26 mouse cellular contexts compared by ENCODE assay signal in genomic region chr14:91604570-91604969, GRCm38 (mm10).
"Had no signal": no experiment of that assay in that cellular context is flagged by ENCODE, and none has a peak within 500 bp of the region (broad histone marks: within the 10 kb centered on the region; RNA-seq: fewer than 3 reads in every experiment).

No protein-coding gene starts in this region.

- H3K36me3 ChIP-seq: hindbrain, embryonic 10.5 days; hindbrain, embryonic 12.5 days; intestine, embryonic 15.5 days; limb, embryonic 10.5 days; limb, embryonic 12.5 days; liver, embryonic 13.5 days; liver, embryonic 15.5 days had no signal

- H3K9ac ChIP-seq: hindbrain, embryonic 12.5 days; hindbrain, embryonic 14.5 days; intestine, embryonic 15.5 days; limb, embryonic 12.5 days; liver, embryonic 13.5 days; liver, embryonic 15.5 days; liver, postnatal 0 days had no signal

- H3K27ac ChIP-seq: gastrocnemius, adult 2 months; hindbrain, embryonic 10.5 days; hindbrain, embryonic 12.5 days; hindbrain, embryonic 14.5 days; intestine, embryonic 15.5 days; layer of hippocampus, adult 2 months; left cerebral cortex, adult 2 months; limb, embryonic 10.5 days; limb, embryonic 12.5 days; liver, embryonic 13.5 days; liver, embryonic 15.5 days had no signal

- H3K4me2 ChIP-seq: hindbrain, embryonic 12.5 days; hindbrain, embryonic 14.5 days; intestine, embryonic 15.5 days; limb, embryonic 12.5 days; liver, embryonic 11.5 days; liver, embryonic 13.5 days; liver, embryonic 15.5 days had no signal

- H3K4me1 ChIP-seq: hindbrain, embryonic 10.5 days; hindbrain, embryonic 12.5 days; intestine, embryonic 15.5 days; limb, embryonic 10.5 days; limb, embryonic 12.5 days; liver, embryonic 13.5 days; liver, embryonic 15.5 days had no signal

- ATAC-seq: forebrain, embryonic 16.5 days; hindbrain, embryonic 16.5 days; inflammation-experienced regulatory T-cells, adult 6 months; intestine, embryonic 15.5 days; intestine, postnatal 0 days; liver, postnatal 0 days had no signal

- H3K4me3 ChIP-seq: gastrocnemius, adult 2 months; hindbrain, embryonic 10.5 days; hindbrain, embryonic 12.5 days; intestine, embryonic 15.5 days; layer of hippocampus, adult 2 months; left cerebral cortex, adult 2 months; limb, embryonic 10.5 days; limb, embryonic 12.5 days; liver, embryonic 13.5 days; liver, embryonic 15.5 days had no signal

- DNase-seq: gastrocnemius, adult 2 months; gastrocnemius, postnatal 10 days; gastrocnemius, postnatal 25 days; heart, postnatal 4 days; kidney, adult 18-20 months; kidney, adult 8-10 months; kidney, postnatal 10 days; kidney, postnatal 25 days; kidney, postnatal 4 days; liver; liver, embryonic 13.5 days; liver, postnatal 0 days had no signal

- H3K9me3 ChIP-seq: hindbrain, embryonic 10.5 days; intestine, embryonic 15.5 days; limb, embryonic 10.5 days; liver, embryonic 13.5 days; liver, embryonic 15.5 days had no signal

- H3K27me3 ChIP-seq: hindbrain, embryonic 12.5 days; intestine, embryonic 15.5 days; limb, embryonic 12.5 days; liver, embryonic 13.5 days; liver, embryonic 15.5 days had no signal
